Mouse (Mus musculus): ENCODE measurements around the gene Rdh5. TPM values are rescaled to one million over a fixed set of nuclear protein-coding genes. Genes with fewer than 3 reads are reported as not detected.

Rdh5 gene
- polyA plus RNA-seq, 1 experiment from 2014 or later = 10.7 TPM

- ATAC-seq (ENCODE audit: insufficient read depth, low FRiP score, low TSS enrichment) (no peak), DNase-seq (ENCODE audit: low spot score) (no peak)
- Histone ChIP-seq H3K9me3 (ENCODE audit: control insufficient read depth, low read length) (no peaks in the 10 kb centered on the region), H3K36me3 (ENCODE audit: control insufficient read depth, insufficient read depth, low read length) (no peaks in the 10 kb centered on the region), H3K27ac (ENCODE audit: low read depth, low read length) (no peak overlapping the region), H3K4me1 (ENCODE audit: control insufficient read depth, insufficient read depth, low read length) (no peaks in the 10 kb centered on the region), H3K27me3 (ENCODE audit: control insufficient read depth, insufficient read depth, low read length) (no peaks in the 10 kb centered on the region), H3K4me2 (ENCODE audit: low read depth) (no peak overlapping the region), H3K9ac (ENCODE audit: low read length) (no peak overlapping the region), H3K4me3 (ENCODE audit: low read depth, low read length) (no peak overlapping the region)
- 73% methylated on average over 16 of the region's 16 CpGs for WGBS
These were observed 27.7 kb upstream of the Rdh5 start for GRCm38 (mm10) chr10:128950208-128950887.

DNA sequence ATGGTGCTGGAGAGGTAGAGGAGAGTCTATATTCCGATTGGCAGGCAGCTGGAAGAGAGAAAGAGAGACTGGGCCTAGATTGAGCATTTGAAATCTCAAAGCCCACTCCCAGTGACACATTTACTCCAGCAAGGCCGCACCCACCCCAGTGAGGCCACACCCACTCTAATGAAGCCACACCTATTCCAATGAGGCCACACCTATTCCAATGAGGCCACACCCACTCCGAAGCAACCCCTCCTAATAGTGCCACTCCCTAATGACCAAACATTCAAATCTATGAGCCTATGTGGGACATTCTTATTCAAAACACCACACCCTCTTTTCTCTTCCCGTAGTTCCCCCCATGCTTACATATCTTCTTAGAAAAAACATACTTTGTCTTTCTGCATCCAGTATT is 24.8 kb upstream of the Rdh5 start:
- ATAC-seq (ENCODE audit: insufficient read depth, low FRiP score, low TSS enrichment) (no peak), DNase-seq (ENCODE audit: low spot score) (no peak)
- Histone ChIP-seq H3K27me3 (ENCODE audit: control insufficient read depth, insufficient read depth, low read length) (no peaks in the 10 kb centered on the region), H3K4me3 (ENCODE audit: low read depth, low read length) (no peak overlapping the region), H3K9ac (ENCODE audit: low read length) (no peak overlapping the region), H3K27ac (ENCODE audit: low read depth, low read length) (no peak overlapping the region), H3K9me3 (ENCODE audit: control insufficient read depth, low read length) (no peaks in the 10 kb centered on the region), H3K4me2 (ENCODE audit: low read depth) (no peak overlapping the region), H3K36me3 (ENCODE audit: control insufficient read depth, insufficient read depth, low read length) (no peaks in the 10 kb centered on the region), H3K4me1 (ENCODE audit: control insufficient read depth, insufficient read depth, low read length) (no peaks in the 10 kb centered on the region)
- WGBS = 87% methylated on average over 4 of the region's 4 CpGs

GRCm38 (mm10) chr10:128945675-128946074 is 23.0 kb upstream of the Rdh5 start:
- no peaks in the 10 kb centered on the region for H3K36me3 ChIP-seq (ENCODE audit: control insufficient read depth, insufficient read depth, low read length)
- H3K4me2 ChIP-seq (ENCODE audit: low read depth) = no peak overlapping the region
- no peak overlapping the region for H3K27ac ChIP-seq (ENCODE audit: low read depth, low read length)
- DNase-seq (ENCODE audit: low spot score) = no peak
- H3K4me3 ChIP-seq (ENCODE audit: low read depth, low read length) = no peak overlapping the region
- 20% methylated on average over 3 of the region's 3 CpGs for WGBS
- no peaks in the 10 kb centered on the region for H3K9me3 ChIP-seq (ENCODE audit: control insufficient read depth, low read length)
- H3K27me3 ChIP-seq (ENCODE audit: control insufficient read depth, insufficient read depth, low read length) = no peaks in the 10 kb centered on the region
- no peak overlapping the region for H3K9ac ChIP-seq (ENCODE audit: low read length)
- no peak for ATAC-seq (ENCODE audit: insufficient read depth, low FRiP score, low TSS enrichment)
- H3K4me1 ChIP-seq (ENCODE audit: control insufficient read depth, insufficient read depth, low read length) = no peaks in the 10 kb centered on the region

DNA sequence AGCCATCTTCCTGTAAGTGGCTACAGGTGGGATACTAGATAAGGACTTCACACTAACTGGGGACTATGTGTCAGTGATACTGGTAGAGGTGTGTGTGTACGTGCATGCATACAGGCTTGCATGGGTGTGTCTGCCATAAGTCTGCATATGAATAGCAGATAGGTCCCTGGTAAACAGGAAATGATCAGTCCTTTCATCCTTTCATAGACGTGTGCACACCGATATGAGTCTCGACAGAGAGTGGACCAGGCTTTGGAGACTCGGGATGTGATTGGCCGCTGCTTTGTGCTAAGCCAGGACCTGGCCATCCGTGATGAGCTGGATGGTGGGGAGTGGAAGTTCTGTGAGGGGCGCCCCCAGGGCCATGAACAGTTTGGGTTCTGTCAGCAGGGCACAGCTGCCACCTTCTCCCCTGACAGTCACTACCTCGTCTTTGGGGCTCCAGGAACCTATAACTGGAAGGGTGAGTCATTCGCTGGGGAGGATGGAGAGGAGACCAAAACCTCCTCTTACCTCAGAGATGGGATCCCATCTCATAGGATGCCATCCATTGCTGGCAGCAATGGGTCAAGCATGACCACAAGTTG is 17.9 kb upstream of the Rdh5 start:
- no peaks in the 10 kb centered on the region for H3K36me3 ChIP-seq (ENCODE audit: control insufficient read depth, insufficient read depth, low read length)
- DNase-seq (ENCODE audit: low spot score) (no peak), ATAC-seq (ENCODE audit: insufficient read depth, low FRiP score, low TSS enrichment) (no peak)
- no peak overlapping the region for H3K4me2 ChIP-seq (ENCODE audit: low read depth)
- WGBS = 85% methylated on average over 10 of the region's 10 CpGs
- no peaks in the 10 kb centered on the region for H3K9me3 ChIP-seq (ENCODE audit: control insufficient read depth, low read length)
- H3K27ac ChIP-seq (ENCODE audit: low read depth, low read length) = no peak overlapping the region
- no peak overlapping the region for H3K9ac ChIP-seq (ENCODE audit: low read length)
- H3K4me1 ChIP-seq (ENCODE audit: control insufficient read depth, insufficient read depth, low read length) = no peaks in the 10 kb centered on the region
- no peak overlapping the region for H3K4me3 ChIP-seq (ENCODE audit: low read depth, low read length)
- no peaks in the 10 kb centered on the region for H3K27me3 ChIP-seq (ENCODE audit: control insufficient read depth, insufficient read depth, low read length)

DNA sequence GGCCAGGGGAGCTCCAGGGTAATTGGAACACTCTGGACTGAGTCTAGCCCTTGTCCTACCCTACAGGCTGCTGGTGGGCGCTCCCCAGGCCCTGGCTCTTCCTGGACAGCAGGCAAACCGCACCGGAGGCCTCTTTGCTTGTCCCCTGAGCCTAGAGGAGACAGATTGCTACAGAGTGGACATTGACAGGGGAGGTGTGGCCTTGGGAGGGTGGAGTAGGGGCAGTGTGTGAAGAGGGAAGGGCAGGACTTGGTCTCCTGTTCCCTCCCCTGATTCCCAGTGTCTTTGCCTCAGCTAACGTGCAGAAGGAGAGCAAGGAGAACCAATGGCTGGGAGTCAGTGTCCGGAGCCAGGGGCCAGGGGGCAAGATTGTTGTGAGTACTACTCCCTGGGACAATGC is 16.3 kb upstream of the Rdh5 start:
- DNase-seq (ENCODE audit: low spot score) (no peak), ATAC-seq (ENCODE audit: insufficient read depth, low FRiP score, low TSS enrichment) (no peak)
- Histone ChIP-seq H3K9ac (ENCODE audit: low read length) (no peak overlapping the region), H3K4me2 (ENCODE audit: low read depth) (no peak overlapping the region), H3K4me3 (ENCODE audit: low read depth, low read length) (no peak overlapping the region), H3K4me1 (ENCODE audit: control insufficient read depth, insufficient read depth, low read length) (no peaks in the 10 kb centered on the region), H3K27ac (ENCODE audit: low read depth, low read length) (no peak overlapping the region), H3K36me3 (ENCODE audit: control insufficient read depth, insufficient read depth, low read length) (no peaks in the 10 kb centered on the region), H3K9me3 (ENCODE audit: control insufficient read depth, low read length) (no peaks in the 10 kb centered on the region), H3K27me3 (ENCODE audit: control insufficient read depth, insufficient read depth, low read length) (peaks cover 14% of the 10 kb centered on the region)
- WGBS = 59% methylated on average over 5 of the region's 5 CpGs

GRCm38 (mm10) chr10:128938457-128938856 is 15.8 kb upstream of the Rdh5 start:
- no peak for ATAC-seq (ENCODE audit: insufficient read depth, low FRiP score, low TSS enrichment)
- no peak for DNase-seq (ENCODE audit: low spot score)

DNA sequence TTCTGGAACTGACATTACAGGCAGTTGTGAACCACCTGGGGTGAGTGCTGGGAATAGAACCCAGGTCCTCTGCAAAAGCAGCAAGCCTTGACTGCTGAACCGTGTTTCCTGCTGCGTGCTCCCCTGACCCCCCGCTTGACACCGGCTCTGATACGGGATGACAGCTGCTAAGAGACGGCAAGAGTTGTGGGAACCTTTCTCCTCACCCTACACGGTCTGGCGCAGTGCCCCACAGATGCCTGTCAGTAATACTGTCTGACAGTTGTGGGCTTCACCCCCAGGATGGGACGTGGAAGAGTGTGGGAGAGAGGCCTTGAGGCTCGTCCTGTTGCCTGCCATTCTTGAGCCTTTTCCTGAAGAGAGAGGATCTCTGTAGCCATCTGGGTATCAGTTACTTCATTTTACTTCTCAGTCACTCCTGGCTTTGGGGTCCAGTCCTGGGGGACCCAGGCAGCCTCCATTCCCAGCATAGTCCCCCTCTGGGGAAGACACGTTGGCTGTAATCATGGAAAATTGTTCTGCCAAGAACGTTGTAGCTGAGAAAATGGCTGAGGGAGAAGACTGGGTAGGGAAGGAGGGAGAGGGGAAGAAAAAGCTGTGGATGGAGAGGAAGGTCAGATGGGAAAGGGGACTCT is 15.2 kb upstream of the Rdh5 start:
- no peaks in the 10 kb centered on the region for H3K4me1 ChIP-seq (ENCODE audit: control insufficient read depth, insufficient read depth, low read length)
- no peak for DNase-seq (ENCODE audit: low spot score)
- WGBS = 69% methylated on average over 12 of the region's 12 CpGs

More at GRCm38 (mm10) chr10:128938457-128938856, 15.8 kb upstream of the Rdh5 start:
- Histone ChIP-seq H3K27ac (ENCODE audit: low read depth, low read length) (no peak overlapping the region), H3K9ac (ENCODE audit: low read length) (no peak overlapping the region), H3K27me3 (ENCODE audit: control insufficient read depth, insufficient read depth, low read length) (peaks cover 19% of the 10 kb centered on the region), H3K4me2 (ENCODE audit: low read depth) (no peak overlapping the region), H3K4me3 (ENCODE audit: low read depth, low read length) (no peak overlapping the region), H3K36me3 (ENCODE audit: control insufficient read depth, insufficient read depth, low read length) (no peaks in the 10 kb centered on the region), H3K4me1 (ENCODE audit: control insufficient read depth, insufficient read depth, low read length) (no peaks in the 10 kb centered on the region), H3K9me3 (ENCODE audit: control insufficient read depth, low read length) (no peaks in the 10 kb centered on the region)
- 82% methylated on average over 9 of the region's 9 CpGs for WGBS

GRCm38 (mm10) chr10:128935826-128936440 is 13.2 kb upstream of the Rdh5 start:
- Histone ChIP-seq H3K27me3 (ENCODE audit: control insufficient read depth, insufficient read depth, low read length) (peaks cover 34% of the 10 kb centered on the region), H3K4me2 (ENCODE audit: low read depth) (no peak overlapping the region)
- no peak for DNase-seq (ENCODE audit: low spot score)

More for the DNA sequence above, 15.2 kb upstream of the Rdh5 start:
- no peak overlapping the region for H3K9ac ChIP-seq (ENCODE audit: low read length)
- no peak overlapping the region for H3K4me3 ChIP-seq (ENCODE audit: low read depth, low read length)
- no peak overlapping the region for H3K27ac ChIP-seq (ENCODE audit: low read depth, low read length)
- H3K27me3 ChIP-seq (ENCODE audit: control insufficient read depth, insufficient read depth, low read length) = peaks cover 24% of the 10 kb centered on the region
- no peak overlapping the region for H3K4me2 ChIP-seq (ENCODE audit: low read depth)
- H3K36me3 ChIP-seq (ENCODE audit: control insufficient read depth, insufficient read depth, low read length) = no peaks in the 10 kb centered on the region
- ATAC-seq (ENCODE audit: insufficient read depth, low FRiP score, low TSS enrichment) = no peak
- no peaks in the 10 kb centered on the region for H3K9me3 ChIP-seq (ENCODE audit: control insufficient read depth, low read length)

More at GRCm38 (mm10) chr10:128935826-128936440, 13.2 kb upstream of the Rdh5 start:
- Histone ChIP-seq H3K4me1 (ENCODE audit: control insufficient read depth, insufficient read depth, low read length) (no peaks in the 10 kb centered on the region), H3K9me3 (ENCODE audit: control insufficient read depth, low read length) (no peaks in the 10 kb centered on the region), H3K36me3 (ENCODE audit: control insufficient read depth, insufficient read depth, low read length) (no peaks in the 10 kb centered on the region), H3K27ac (ENCODE audit: low read depth, low read length) (no peak overlapping the region), H3K9ac (ENCODE audit: low read length) (no peak overlapping the region), H3K4me3 (ENCODE audit: low read depth, low read length) (no peak overlapping the region)
- no peak for ATAC-seq (ENCODE audit: insufficient read depth, low FRiP score, low TSS enrichment)
- WGBS = 75% methylated on average over 8 of the region's 8 CpGs

All from neural tube, embryonic 11.5 days (tissue).